Mouse (Mus musculus) T-helper 1 cell (primary cell): Measurements from ENCODE around the gene Lrrc55.

Source experiments
- in situ Hi-C: fragments of 300-600 bp; cut with MboI, MseI; formaldehyde crosslinking; loops from one replicate; pipeline ENCODE4 v1.15.1; 2025; ENCODE audit warnings: high pct_unique_total_duplicates

Gene Lrrc55

DNA sequence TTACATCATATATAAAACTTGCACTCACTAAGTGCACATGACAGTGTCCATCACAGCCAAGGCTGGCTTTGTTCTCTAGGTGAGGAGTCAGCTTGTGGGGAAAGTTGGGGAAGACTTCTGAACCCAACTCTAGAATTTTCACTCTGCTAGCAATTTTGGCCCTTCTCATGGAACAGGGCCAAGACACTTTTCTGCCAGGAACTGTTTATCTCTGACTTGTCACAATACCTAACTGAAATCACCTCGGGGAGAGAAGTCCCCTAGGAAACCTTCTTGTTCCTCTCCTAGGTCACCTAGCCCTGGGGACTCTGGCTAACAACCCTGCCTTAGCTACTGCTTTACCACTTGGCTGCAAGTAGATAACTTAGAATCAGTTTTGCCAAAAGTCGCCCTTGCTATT lies 64.8 kb downstream of the Lrrc55 start:
- in situ Hi-C loops = no loop called here

GRCm38 (mm10) chr2:85131724-85132123 lies 65.3 kb downstream of the Lrrc55 start:
- in situ Hi-C loops = no loop called here

DNA sequence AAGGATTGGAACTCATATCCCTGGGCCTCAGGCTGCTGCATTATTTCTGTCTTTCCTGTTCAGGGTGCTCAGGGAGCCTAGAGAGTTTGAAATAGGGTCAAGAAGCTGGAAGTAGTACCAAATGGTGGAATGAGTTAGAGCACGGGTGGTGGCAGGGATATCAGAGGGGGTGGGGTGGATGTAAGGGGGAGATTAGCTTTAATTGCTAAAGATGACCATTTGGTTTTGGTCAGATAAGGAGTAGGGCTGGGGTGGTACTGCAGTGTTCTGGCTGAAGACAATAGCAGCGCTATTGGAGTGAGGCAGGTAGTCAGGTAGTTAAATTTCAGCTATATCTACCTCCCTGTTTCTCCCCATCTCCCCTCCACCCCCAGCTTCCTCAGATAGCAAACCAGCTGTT lies 65.8 kb downstream of the Lrrc55 start:
- in situ Hi-C loops = no loop called here

GRCm38 (mm10) chr2:85129496-85129971 lies 67.5 kb downstream of the Lrrc55 start:
- in situ Hi-C loops = no loop called here

GRCm38 (mm10) chr2:85123869-85124535 lies 73.0 kb downstream of the Lrrc55 start:
- in situ Hi-C loops = loop anchor here (5.0 kb wide), 2 partner anchors 123 to 438 kb away; no protein-coding TSS in a partner anchor

GRCm38 (mm10) chr2:85123187-85123868 lies 73.7 kb downstream of the Lrrc55 start:
- in situ Hi-C loops = loop anchor here (5.0 kb wide), 2 partner anchors 124 to 439 kb away; no protein-coding TSS in a partner anchor
